In the genomic region with DNA sequence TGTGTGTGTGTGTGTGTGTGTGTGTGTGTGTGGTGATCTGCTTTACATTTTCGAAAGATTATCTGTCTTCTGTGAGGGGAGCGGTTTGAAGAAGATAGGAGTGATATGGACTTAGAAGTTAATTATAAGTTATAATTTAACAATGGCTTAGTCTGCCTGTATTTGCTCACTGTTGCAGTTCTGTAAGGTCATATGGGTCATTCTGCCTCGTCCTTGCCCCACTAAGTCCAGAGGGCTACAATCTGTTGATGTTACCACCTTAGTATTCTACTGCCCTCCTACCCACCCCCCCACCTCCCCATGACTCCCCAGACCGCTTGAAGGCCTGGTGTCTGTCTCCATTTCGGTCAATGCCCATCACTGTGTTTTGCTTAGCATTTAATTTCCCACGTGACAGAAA, we compare ENCODE assay signal across 19 mouse cellular contexts.
"Had no signal": no experiment of that assay in that cellular context is flagged by ENCODE, and none has a peak within 500 bp of the region (broad histone marks: within the 10 kb centered on the region; RNA-seq: fewer than 3 reads in every experiment).

No protein-coding gene starts in this region.

- H3K4me3 ChIP-seq: left cerebral cortex, adult 2 months; lung, embryonic 15.5 days; megakaryocyte, embryonic 14.5 days; midbrain, embryonic 10.5 days; midbrain, embryonic 13.5 days; myocyte; neural tube, embryonic 13.5 days; stomach, embryonic 15.5 days had no signal

- H3K27ac ChIP-seq: kidney, postnatal 0 days; left cerebral cortex, adult 2 months; lung, embryonic 15.5 days; midbrain, embryonic 10.5 days; midbrain, embryonic 13.5 days; neural tube, embryonic 13.5 days; stomach, embryonic 15.5 days had no signal

- ATAC-seq: intestine, postnatal 0 days; midbrain, embryonic 13.5 days; midbrain, embryonic 16.5 days had no signal

- H3K9me3 ChIP-seq: lung, embryonic 15.5 days; midbrain, embryonic 13.5 days; neural tube, embryonic 13.5 days; stomach, embryonic 15.5 days had no signal

- DNase-seq: kidney, adult 8-10 months; kidney, postnatal 36 days; layer of hippocampus, postnatal 36 days; lung, postnatal 10 days; retina, postnatal 1 day; right cerebral cortex, postnatal 25 days; spleen, adult 18-20 months; thymus, postnatal 25 days had no signal

- H3K27me3 ChIP-seq: lung, embryonic 15.5 days; megakaryocyte, embryonic 14.5 days; midbrain, embryonic 13.5 days; neural tube, embryonic 13.5 days; stomach, embryonic 15.5 days had no signal

- H3K9ac ChIP-seq: lung, embryonic 15.5 days; midbrain, embryonic 13.5 days; neural tube, embryonic 13.5 days; stomach, embryonic 15.5 days had no signal

- H3K4me1 ChIP-seq: stomach, embryonic 15.5 days had no signal

- H3K36me3 ChIP-seq: lung, embryonic 15.5 days; stomach, embryonic 15.5 days had no signal

- H3K4me2 ChIP-seq: lung, embryonic 15.5 days; midbrain, embryonic 13.5 days; neural tube, embryonic 13.5 days; stomach, embryonic 15.5 days had no signal
